Mouse (Mus musculus): ENCODE results near the gene Mmel1.

Gene Mmel1

GRCm38 (mm10) chr4:154936542-154937255, 67.3 kb downstream of the Mmel1 start:
- no peak for DNase-seq (ENCODE audit: low read depth, low spot score)

GRCm38 (mm10) chr4:154937746-154938145, 68.4 kb downstream of the Mmel1 start:
- no peak for DNase-seq (ENCODE audit: low read depth, low spot score)

GRCm38 (mm10) chr4:154940156-154940555, 70.8 kb downstream of the Mmel1 start:
- DNase-seq (ENCODE audit: low read depth, low spot score), result peak; percentile 47

GRCm38 (mm10) chr4:154941831-154942230, 72.4 kb downstream of the Mmel1 start:
- DNase-seq (ENCODE audit: low read depth, low spot score), result peak; percentile 67

GRCm38 (mm10) chr4:154942632-154943322, 73.4 kb downstream of the Mmel1 start:
- DNase-seq (ENCODE audit: low read depth, low spot score), result peak; percentile 83

GRCm38 (mm10) chr4:154943323-154944039, 74.1 kb downstream of the Mmel1 start:
- DNase-seq (ENCODE audit: low read depth, low spot score), result no peak

GRCm38 (mm10) chr4:154944121-154944590, 74.8 kb downstream of the Mmel1 start:
- peak; percentile 93 for DNase-seq (ENCODE audit: low read depth, low spot score)
